Mouse (Mus musculus) hindbrain, embryonic 10.5 days (tissue): ENCODE measurements around the gene Gm10491. TPM values are rescaled to one million over a fixed set of nuclear protein-coding genes. Genes with fewer than 3 reads are reported as not detected.

Experiments used
- DNase-seq: peaks from one replicate; pipeline ENCODE4 v3.0.0-alpha.2; 2017; ENCODE audit warnings: low spot score
- H3K27ac ChIP-seq: fragments of 300-500 bp; sonication (generic); 2 replicates; pipeline ENCODE4 v1.5.1; 2016; ENCODE audit warnings: mild to moderate bottlenecking, moderate library complexity
- H3K27me3 ChIP-seq: fragments of 300-500 bp; sonication (generic); 2 replicates; pipeline ENCODE4 v1.6.1; 2016; ENCODE audit warnings: mild to moderate bottlenecking; ENCODE audit not compliant: poor library complexity, insufficient read depth, severe bottlenecking
- H3K36me3 ChIP-seq: fragments of 300-500 bp; sonication (generic); 2 replicates; pipeline ENCODE4 v1.6.1; 2016; ENCODE audit warnings: mild to moderate bottlenecking, moderate library complexity
- H3K4me1 ChIP-seq: fragments of 300-500 bp; sonication (generic); replicated peaks from 2 replicates; pipeline ENCODE4 v1.6.1; 2016; ENCODE audit warnings: mild to moderate bottlenecking
- H3K4me3 ChIP-seq: fragments of 300-500 bp; sonication (generic); 2 replicates; pipeline ENCODE4 v1.5.1; 2016; ENCODE audit warnings: mild to moderate bottlenecking, moderate library complexity
- H3K9me3 ChIP-seq: fragments of 300-500 bp; sonication (generic); 2 replicates; pipeline ENCODE4 v1.6.1; 2016; ENCODE audit warnings: mild to moderate bottlenecking, moderate library complexity
- WGBS: fragments of 180-500 bp; shearing (Covaris S2); methylation state at CpG from one replicate; pipeline ENCODE4 v1.1.7; 2016; 5-methylcytosine and 5-hydroxymethylcytosine counted together
- polyA plus RNA-seq: library from polyadenylated mRNA; unstranded; fragments of >200 nt; fragmentation: Nextera tagmentation; extraction: Ambion mirVana; gene quantifications from 2 replicates; pipeline ENCODE4 v1.2.1, GENCODE M21; 2016

Gm10491 gene
- polyA plus RNA-seq, 1 experiment from 2014 or later, result not detected

- H3K27me3 ChIP-seq, result no peaks in the 10 kb centered on the region
- H3K4me3 ChIP-seq, result no peak overlapping the region
- H3K9me3 ChIP-seq, result no peaks in the 10 kb centered on the region
- peaks cover 36% of the 10 kb centered on the region for H3K36me3 ChIP-seq
- 41% methylated on average over 2 of the region's 2 CpGs for WGBS
- no peaks in the 10 kb centered on the region for H3K4me1 ChIP-seq
- no peak for DNase-seq
- no peak overlapping the region for H3K27ac ChIP-seq
These were observed 39.1 kb downstream of the Gm10491 start for GRCm38 (mm10) chrX:7868506-7868905.

DNA sequence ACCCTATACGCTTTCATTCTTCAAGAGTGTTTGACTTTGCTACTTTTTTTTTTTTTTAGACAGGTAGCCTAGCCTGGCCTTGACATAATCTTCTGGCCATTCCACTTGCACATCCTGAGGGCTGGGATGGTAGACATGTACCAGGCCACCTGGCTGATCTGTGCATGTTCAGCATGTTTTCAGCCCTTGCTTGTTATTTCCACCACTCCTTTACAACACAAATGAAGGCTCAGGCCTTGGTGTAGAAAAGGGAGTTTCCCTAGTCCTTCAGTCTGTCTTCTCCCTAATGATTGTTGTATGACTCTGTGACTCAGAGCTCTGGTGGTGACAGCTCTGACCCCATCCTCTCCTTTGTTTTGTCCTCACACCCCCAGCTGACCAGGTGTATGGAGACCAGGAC, 40.5 kb downstream of the Gm10491 start:
- WGBS, result 97% methylated on average over 1 of the region's 1 CpGs
- Histone ChIP-seq H3K4me1 (no peaks in the 10 kb centered on the region), H3K27ac (no peak overlapping the region), H3K4me3 (no peak overlapping the region), H3K36me3 (peaks cover 22% of the 10 kb centered on the region), H3K27me3 (no peaks in the 10 kb centered on the region), H3K9me3 (no peaks in the 10 kb centered on the region)
- no peak for DNase-seq

DNA sequence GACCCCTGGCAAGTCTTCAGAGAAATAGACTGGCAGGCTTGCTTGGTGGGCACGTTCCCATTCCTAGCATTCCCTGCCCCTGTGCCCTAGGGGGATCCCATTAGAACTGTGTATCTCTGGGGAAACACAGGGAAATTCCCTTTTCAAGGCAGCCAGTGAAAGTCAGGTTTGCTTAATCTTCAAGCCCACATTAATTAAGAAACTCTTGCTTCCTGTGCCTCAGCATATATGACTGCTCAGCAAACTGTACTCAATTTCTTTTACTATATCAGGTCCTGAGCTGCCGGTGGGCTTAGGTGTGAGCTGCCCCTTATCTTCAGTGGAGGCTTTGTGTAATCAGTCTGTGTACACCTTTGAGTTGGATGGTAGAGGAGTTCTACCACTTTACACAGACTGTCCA, 41.8 kb downstream of the Gm10491 start:
- Histone ChIP-seq H3K27ac (no peak overlapping the region), H3K4me3 (no peak overlapping the region), H3K27me3 (no peaks in the 10 kb centered on the region), H3K9me3 (no peaks in the 10 kb centered on the region), H3K36me3 (peaks cover 16% of the 10 kb centered on the region), H3K4me1 (no peaks in the 10 kb centered on the region)
- DNase-seq, result no peak
- 83% methylated on average over 2 of the region's 2 CpGs for WGBS

DNA sequence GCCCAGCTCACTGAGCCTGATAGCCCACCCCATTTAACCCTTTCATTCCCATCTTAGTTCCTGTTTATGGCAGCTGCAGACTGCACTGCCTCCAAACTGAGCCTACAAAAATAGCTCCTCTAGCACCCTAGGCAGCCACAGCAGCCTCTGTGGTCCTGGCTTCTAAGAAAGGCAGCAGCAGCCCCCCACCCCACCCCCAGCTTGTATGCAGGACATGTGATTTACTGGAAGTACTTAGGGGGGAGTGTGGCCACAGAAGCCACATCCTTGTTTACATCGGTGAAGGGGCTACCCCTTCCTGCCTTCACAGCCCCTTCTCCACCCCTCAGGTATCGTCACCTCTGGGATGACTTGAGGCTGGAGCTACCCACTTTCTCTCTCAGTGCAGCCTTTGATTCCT, 42.3 kb downstream of the Gm10491 start:
- DNase-seq, result no peak

GRCm38 (mm10) chrX:7864551-7864950, 43.1 kb downstream of the Gm10491 start:
- no peak for DNase-seq
- no peak overlapping the region for H3K4me3 ChIP-seq
- H3K4me1 ChIP-seq, result no peaks in the 10 kb centered on the region
- no peaks in the 10 kb centered on the region for H3K9me3 ChIP-seq
- H3K27me3 ChIP-seq, result no peaks in the 10 kb centered on the region
- WGBS, result 73% methylated on average over 3 of the region's 3 CpGs
- no peak overlapping the region for H3K27ac ChIP-seq
- H3K36me3 ChIP-seq, result peaks cover 19% of the 10 kb centered on the region

More for the DNA sequence above, 42.3 kb downstream of the Gm10491 start:
- peaks cover 18% of the 10 kb centered on the region for H3K36me3 ChIP-seq
- no peaks in the 10 kb centered on the region for H3K9me3 ChIP-seq
- H3K4me1 ChIP-seq, result no peaks in the 10 kb centered on the region
- H3K27ac ChIP-seq, result no peak overlapping the region
- 82% methylated on average over 2 of the region's 2 CpGs for WGBS
- H3K4me3 ChIP-seq, result no peak overlapping the region
- H3K27me3 ChIP-seq, result no peaks in the 10 kb centered on the region

DNA sequence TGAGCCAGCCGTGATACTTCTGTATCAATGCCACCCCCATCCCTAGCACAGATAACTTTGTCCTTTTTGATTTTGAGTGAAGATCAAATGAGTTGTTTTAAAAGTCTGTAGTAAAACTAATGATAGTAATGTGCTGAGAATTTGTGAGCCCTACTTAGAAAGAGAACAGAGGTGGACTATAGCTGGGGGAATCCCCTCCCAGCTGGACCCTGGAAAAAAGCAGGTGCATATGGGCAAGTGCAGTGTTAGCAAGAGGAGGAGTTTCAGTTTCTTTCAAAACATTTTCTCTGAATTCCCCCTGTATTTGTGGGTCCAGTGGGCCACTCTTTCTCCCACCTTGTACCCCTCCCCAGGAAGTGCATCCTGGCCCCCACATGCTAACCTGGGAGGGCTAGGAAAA, 44.5 kb downstream of the Gm10491 start:
- Histone ChIP-seq H3K36me3 (peaks cover 26% of the 10 kb centered on the region), H3K4me3 (no peak overlapping the region), H3K27me3 (no peaks in the 10 kb centered on the region), H3K4me1 (no peaks in the 10 kb centered on the region), H3K27ac (no peak overlapping the region), H3K9me3 (no peaks in the 10 kb centered on the region)
- 86% methylated on average over 1 of the region's 1 CpGs for WGBS
- DNase-seq, result no peak

- H3K4me1 ChIP-seq, result no peaks in the 10 kb centered on the region
- no peaks in the 10 kb centered on the region for H3K9me3 ChIP-seq
- no peak overlapping the region for H3K27ac ChIP-seq
- no peak for DNase-seq
- 84% methylated on average over 3 of the region's 3 CpGs for WGBS
- no peaks in the 10 kb centered on the region for H3K27me3 ChIP-seq
- H3K36me3 ChIP-seq, result peaks cover 34% of the 10 kb centered on the region
- H3K4me3 ChIP-seq, result no peak overlapping the region
These were observed 48.4 kb downstream of the Gm10491 start for GRCm38 (mm10) chrX:7859191-7859753.

Other genes starting within 250 kb of the Gm10491 start
- 40.9 and 52.0 TPM in 2 replicates for gene Plp2, start 236.4 kb downstream of the Gm10491 start, polyA plus RNA-seq
- not detected in 2 replicates for gene Magix, start 226.6 kb downstream of the Gm10491 start, polyA plus RNA-seq
- gene Gpkow, start 210.7 kb downstream of the Gm10491 start, polyA plus RNA-seq, result 36.0 and 42.8 TPM in 2 replicates
- gene Wdr45, start 193.5 kb downstream of the Gm10491 start, polyA plus RNA-seq, result 19.5 and 23.7 TPM in 2 replicates
- not detected in 2 replicates for gene Gm45208, start 185.6 kb downstream of the Gm10491 start, polyA plus RNA-seq
- 78.2 and 101 TPM in 2 replicates for gene Praf2, start 179.4 kb downstream of the Gm10491 start, polyA plus RNA-seq
- gene Ccdc120, start 156.9 kb downstream of the Gm10491 start, polyA plus RNA-seq, result 18.7 and 22.9 TPM in 2 replicates
- gene Tfe3, start 145.3 kb downstream of the Gm10491 start, polyA plus RNA-seq, result 31.7 and 36.5 TPM in 2 replicates
- 45.3 and 47.8 TPM in 2 replicates for gene Gripap1, start 118.1 kb downstream of the Gm10491 start, polyA plus RNA-seq
- gene Kcnd1, start 85.5 kb downstream of the Gm10491 start, polyA plus RNA-seq, result 1.4 and 2.2 TPM in 2 replicates
- 43.8 and 55.9 TPM in 2 replicates for gene Otud5, start 66.5 kb downstream of the Gm10491 start, polyA plus RNA-seq
- gene Pim2, start 29.6 kb downstream of the Gm10491 start, polyA plus RNA-seq, result 8.8 and 10.2 TPM in 2 replicates
- gene Slc35a2, start 23.8 kb downstream of the Gm10491 start, polyA plus RNA-seq, result 26.6 and 32.5 TPM in 2 replicates
- 131 and 160 TPM in 2 replicates for gene Pqbp1, start 8.6 kb downstream of the Gm10491 start, polyA plus RNA-seq
- gene Timm17b, start 8.5 kb downstream of the Gm10491 start, polyA plus RNA-seq, result 206 and 214 TPM in 2 replicates
- gene Gm10490, start 1.7 kb upstream of the Gm10491 start, polyA plus RNA-seq, result not detected in 2 replicates
- gene Pcsk1n, start 12.0 kb upstream of the Gm10491 start, polyA plus RNA-seq, result 7.8 and 39.8 TPM in 2 replicates
- not detected in 2 replicates for gene Eras, start 20.8 kb upstream of the Gm10491 start, polyA plus RNA-seq
- 58.5 and 61.5 TPM in 2 replicates for gene Hdac6, start 40.1 kb upstream of the Gm10491 start, polyA plus RNA-seq
- gene Gata1, start 70.2 kb upstream of the Gm10491 start, polyA plus RNA-seq, result 5.3 and 7.4 TPM in 2 replicates
- gene Glod5, start 110.7 kb upstream of the Gm10491 start, polyA plus RNA-seq, result not detected in 2 replicates
- 74.9 and 90.9 TPM in 2 replicates for gene Suv39h1, start 166.9 kb upstream of the Gm10491 start, polyA plus RNA-seq
- gene Was, start 182.7 kb upstream of the Gm10491 start, polyA plus RNA-seq, result 0.15 and 0.24 TPM in 2 replicates
- 25.8 and 26.7 TPM in 2 replicates for gene Wdr13, start 225.1 kb upstream of the Gm10491 start, polyA plus RNA-seq
- 402 and 425 TPM in 2 replicates for gene Rbm3, start 238.0 kb upstream of the Gm10491 start, polyA plus RNA-seq